Mouse (Mus musculus) small intestine, adult 2 months (tissue): ENCODE results near the gene Orc5.

ENCODE experiments used
- CTCF ChIP-seq: fragments of 200-500 bp; IDR thresholded peaks from 2 replicates; pipeline ENCODE4 v1.5.1; 2012; ENCODE audit warnings: low read depth, mild to moderate bottlenecking, control low read depth, inconsistent platforms, low read length, moderate library complexity, mixed read lengths; ENCODE audit not compliant: insufficient replicate concordance, insufficient read length; ENCODE audit errors: extremely low read depth
- POLR2A ChIP-seq: fragments of 200-500 bp; IDR thresholded peaks from 2 replicates; pipeline ENCODE4 v1.6.1; 2012; ENCODE audit warnings: low read depth, mild to moderate bottlenecking, control low read depth, inconsistent platforms, low read length, moderate library complexity

DNA sequence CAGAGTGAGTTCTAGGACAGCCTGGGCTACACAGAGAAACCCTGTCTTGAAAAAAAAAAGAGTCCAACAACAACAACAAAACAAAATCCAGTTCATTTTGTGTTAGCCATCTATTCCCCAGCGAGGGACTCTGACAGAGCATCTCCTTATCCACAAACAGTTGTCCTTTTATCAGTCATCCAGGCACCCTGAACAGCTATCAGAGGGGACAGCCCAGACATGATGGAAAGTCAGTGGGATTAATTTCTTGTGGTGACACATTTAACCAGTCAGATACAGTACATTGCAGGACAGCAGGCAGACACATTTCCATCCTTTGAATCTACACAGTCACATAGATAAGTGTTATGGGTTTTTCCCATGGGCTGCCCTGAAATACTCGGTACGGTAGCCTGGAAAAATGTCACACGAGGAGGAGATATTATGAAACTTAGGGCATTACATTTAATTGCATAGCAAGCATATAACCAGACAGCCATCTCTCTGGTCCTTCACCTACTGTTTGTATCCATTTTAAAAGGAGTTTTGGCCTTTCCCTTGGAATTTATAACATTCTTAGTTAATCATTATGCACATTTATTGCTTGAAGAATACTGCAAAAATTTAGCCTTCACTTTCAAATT lies 7.4 kb upstream of the Orc5 start:
- no peak for TF ChIP-seq CTCF
- no peak for TF ChIP-seq POLR2A
